In the genomic region with DNA sequence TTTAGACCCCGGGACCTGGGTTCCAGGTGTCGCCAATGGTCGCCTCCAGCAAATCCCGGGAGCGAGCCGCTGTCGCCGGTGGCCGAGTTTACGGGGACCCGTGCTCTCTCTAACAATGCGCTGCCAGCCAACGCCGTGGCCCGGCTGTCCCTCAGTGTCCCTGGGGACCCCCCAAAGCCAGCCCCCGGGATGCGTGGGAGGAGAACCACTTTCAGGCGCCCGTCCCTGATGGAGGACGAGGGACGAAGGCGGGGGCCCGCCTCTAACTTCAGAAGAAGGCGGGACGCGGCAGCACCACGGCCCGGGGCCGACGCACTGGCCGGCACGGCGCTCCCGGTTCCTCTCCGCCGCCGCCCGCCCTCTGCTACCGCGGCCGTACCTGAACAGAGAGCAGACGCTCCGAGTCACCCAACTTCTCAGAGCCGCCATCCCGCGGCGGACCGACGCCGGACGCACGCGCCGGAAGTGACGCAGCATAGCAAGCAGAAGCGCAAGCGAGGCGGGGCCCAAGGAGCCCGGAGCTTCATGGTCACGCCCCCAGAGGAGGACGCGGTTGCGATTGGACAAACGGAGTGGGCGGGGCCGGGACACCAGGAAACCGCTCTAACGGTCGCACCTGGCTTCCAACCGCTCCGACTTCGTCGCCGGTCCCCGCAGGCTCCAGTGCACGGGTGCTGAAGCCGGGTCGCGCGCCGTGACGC, we compare ENCODE assay signal across 8 mouse cellular contexts. TPM values are rescaled to one million over a fixed set of nuclear protein-coding genes. Genes with fewer than 3 reads are reported as not detected.
DNase-seq lines count a peak whose midpoint lies in the region; ATAC-seq and TF ChIP-seq lines count a peak whose summit lies in the region.

A gene (minus strand): TSS at position 485 of the 701 bp plus-strand sequence.

- TF ChIP-seq CTCF in bone marrow macrophage, adult 2 months (IDR thresholded peaks at IDR 0.05; ENCODE audit: low read depth, low read length), result no peak
- no peak for TF ChIP-seq CTCF in embryonic fibroblast, embryonic 13.5 days (IDR thresholded peaks at IDR 0.05; ENCODE audit: borderline replicate concordance, insufficient read depth, low read length)

- H3K4me3 ChIP-seq in bone marrow macrophage, adult 2 months (ENCODE audit: insufficient read depth, low read length), result peak within 1 kb of the TSS; percentile 84
- H3K4me3 ChIP-seq in embryonic fibroblast, embryonic 13.5 days (ENCODE audit: insufficient read depth, low read length), result peak within 1 kb of the TSS; percentile 92
- H3K4me3 ChIP-seq in kidney, embryonic 14.5 days (ENCODE audit: low read length), result peak within 1 kb of the TSS; percentile 93
- peak within 1 kb of the TSS; percentile 94 for H3K4me3 ChIP-seq in limb, embryonic 15.5 days

- no peaks in the 10 kb centered on the region for H3K9me3 ChIP-seq in kidney, embryonic 14.5 days (ENCODE audit: control insufficient read depth, low read length)
- no peaks in the 10 kb centered on the region for H3K9me3 ChIP-seq in limb, embryonic 15.5 days

- DNase-seq in A20 (ENCODE audit: low read depth, low spot score), result peak; percentile 100
- peak; percentile 98 to 99 for DNase-seq in heart, adult 9 months (ENCODE audit: low spot score in 2 of 2)
- DNase-seq in monocyte, adult 2 months (ENCODE audit: low read depth in 1 of 2, low spot score in 2 of 2), result peak; percentile 97
- DNase-seq in spleen, postnatal 36 days (ENCODE audit: low spot score in 2 of 2), result peak; percentile 98 to 99

- peaks cover 8% of the 10 kb centered on the region for H3K4me1 ChIP-seq in bone marrow macrophage, adult 2 months (ENCODE audit: control insufficient read depth, insufficient read depth, low read length)
- 0 out of 2 replicates have a peak, but pooled peaks cover 2% of the 10 kb centered on the region for H3K4me1 ChIP-seq in embryonic fibroblast, embryonic 13.5 days (ENCODE audit: control insufficient read depth, insufficient read depth, low read length)
- peaks cover 4% of the 10 kb centered on the region; the same call in 1 of the 2 replicates for H3K4me1 ChIP-seq in kidney, embryonic 14.5 days (ENCODE audit: control insufficient read depth, insufficient read depth, low read length)
- H3K4me1 ChIP-seq in limb, embryonic 15.5 days, result peaks cover 22% of the 10 kb centered on the region

- peak; percentile 97 for ATAC-seq in kidney, embryonic 14.5 days (ENCODE audit: low FRiP score, low TSS enrichment)
- peak; percentile 95 for ATAC-seq in limb, embryonic 15.5 days (ENCODE audit: insufficient number of reproducible peaks, low FRiP score, low TSS enrichment, low read depth)

- peak within 1 kb of the TSS; percentile 90 for H3K4me2 ChIP-seq in kidney, embryonic 14.5 days (replicated peaks; ENCODE audit: low read depth, low read length)
- peak within 1 kb of the TSS; percentile 91 for H3K4me2 ChIP-seq in limb, embryonic 15.5 days

- WGBS in kidney, embryonic 14.5 days, result under 1% methylated on average over 82 of the region's 82 CpGs
- under 1% methylated on average over 81 of the region's 82 CpGs for WGBS in limb, embryonic 15.5 days

- no peaks in the 10 kb centered on the region for H3K27me3 ChIP-seq in kidney, embryonic 14.5 days (ENCODE audit: control insufficient read depth, insufficient read depth, low read length)
- no peaks in the 10 kb centered on the region for H3K27me3 ChIP-seq in limb, embryonic 15.5 days

- H3K36me3 ChIP-seq in kidney, embryonic 14.5 days (ENCODE audit: control insufficient read depth, insufficient read depth, low read length), result peaks cover 9% of the 10 kb centered on the region
- peaks cover 17% of the 10 kb centered on the region for H3K36me3 ChIP-seq in limb, embryonic 15.5 days

- TF ChIP-seq POLR2A in bone marrow macrophage, adult 2 months (IDR thresholded peaks at IDR 0.05; ENCODE audit: borderline replicate concordance, low read depth, low read length), result 0 out of 2 replicates have a peak, but pooled peaks have one; percentile 12
- TF ChIP-seq POLR2A in embryonic fibroblast, embryonic 13.5 days (IDR thresholded peaks at IDR 0.05; ENCODE audit: low read depth, low read length), result peak; percentile 95

- H3K9ac ChIP-seq in kidney, embryonic 14.5 days (ENCODE audit: low read depth, low read length), result peak within 1 kb of the TSS; percentile 86
- peak within 1 kb of the TSS; percentile 83 for H3K9ac ChIP-seq in limb, embryonic 15.5 days

- H3K27ac ChIP-seq in bone marrow macrophage, adult 2 months (ENCODE audit: insufficient read depth, low read depth, low read length), result 0 out of 2 replicates have a peak within 1 kb of the TSS, but pooled peaks have one; percentile 0
- no peak within 1 kb of the TSS for H3K27ac ChIP-seq in embryonic fibroblast, embryonic 13.5 days (ENCODE audit: insufficient read depth, low read length)
- no peak within 1 kb of the TSS for H3K27ac ChIP-seq in kidney, embryonic 14.5 days (ENCODE audit: low read depth, low read length)
- H3K27ac ChIP-seq in limb, embryonic 15.5 days, result peak within 1 kb of the TSS; percentile 74

RNA-seq across cellular contexts. Expression of the gene that starts here (rescaled TPM):
- 29.3 and 30.5 TPM in 2 replicates for polyA plus RNA-seq in bone marrow macrophage, adult 2 months (2012; ENCODE audit: insufficient read depth, insufficient read length, missing spikeins)
- 43.1 and 51.4 TPM in 2 replicates for polyA plus RNA-seq in embryonic fibroblast, embryonic 13.5 days (2011; ENCODE audit: insufficient read length, low read depth, missing spikeins)
- 113 and 118 TPM in 2 replicates for polyA plus RNA-seq in kidney, embryonic 14.5 days (2014; fragmentation: Nextera tagmentation; extraction: Ambion mirVana)
- polyA plus RNA-seq in limb, embryonic 15.5 days (2015; fragmentation: Nextera tagmentation; extraction: Ambion mirVana), result 95.4 and 99.4 TPM in 2 replicates

Comparison
In these comparisons a context has a peak if more than half of its experiments do, and no peak if none do; other contexts are left out.
1. H3K27ac ChIP-seq: peak in bone marrow macrophage, adult 2 months (single experiment) and limb, embryonic 15.5 days (single experiment); none in embryonic fibroblast, embryonic 13.5 days (single experiment) and kidney, embryonic 14.5 days (single experiment).
2. Peak in every context shown above with its lines, with median percentiles within 50 percentile points of each other: DNase-seq and H3K4me3 ChIP-seq.